Mouse (Mus musculus): ENCODE results near the gene Map3k1.

GRCm38 (mm10) chr13:111804951-111805673, 3.7 kb downstream of the Map3k1 start:
- TF ChIP-seq CTCF (IDR thresholded peaks at IDR 0.05; ENCODE audit: low read depth) (no peak), EP300 (IDR thresholded peaks at IDR 0.05; ENCODE audit: low read depth) (no peak)

All from heart, postnatal 0 days (tissue).